Mouse (Mus musculus) limb, embryonic 14.5 days (tissue): ENCODE data around the gene Galr2. TPM values are rescaled to one million over a fixed set of nuclear protein-coding genes. Genes with fewer than 3 reads are reported as not detected.

Experiments used
- ATAC-seq: fragments of 200-750 bp; cut with Nextera tagmentation; 2 replicates; pipeline ENCODE4 v1.8.0; 2017; ENCODE audit warnings: low read depth, moderate number of reproducible peaks, moderate TSS enrichment; ENCODE audit not compliant: low FRiP score
- DNase-seq: peaks from one replicate; pipeline ENCODE4 v3.0.0-alpha.2; 2015; ENCODE audit warnings: low spot score
- H3K27ac ChIP-seq: fragments of 300-500 bp; sonication (generic); replicated peaks from 2 replicates; pipeline ENCODE4 v1.5.1; 2014; ENCODE audit warnings: low read depth, mild to moderate bottlenecking, low read length, moderate library complexity, mixed read lengths
- H3K27me3 ChIP-seq: fragments of 300-500 bp; sonication (generic); 2 replicates; pipeline ENCODE4 v1.6.1; 2014; ENCODE audit warnings: low read length, mixed read lengths; ENCODE audit not compliant: control insufficient read depth, insufficient read depth
- H3K36me3 ChIP-seq: fragments of 300-500 bp; sonication (generic); 2 replicates; pipeline ENCODE4 v1.6.1; 2014; ENCODE audit warnings: mild to moderate bottlenecking, low read length, moderate library complexity, mixed read lengths; ENCODE audit not compliant: control insufficient read depth, insufficient read depth
- H3K4me1 ChIP-seq: fragments of 300-500 bp; sonication (generic); 2 replicates; pipeline ENCODE4 v1.6.1; 2014; ENCODE audit warnings: antibody characterized with exemption, low read length, mixed read lengths; ENCODE audit not compliant: control insufficient read depth, insufficient read depth
- H3K4me2 ChIP-seq: fragments of 300-500 bp; sonication (generic); replicated peaks from 2 replicates; pipeline ENCODE4 v1.6.1; 2014; ENCODE audit warnings: low read depth, mild to moderate bottlenecking, low read length, moderate library complexity; ENCODE audit not compliant: severe bottlenecking
- H3K4me3 ChIP-seq: fragments of 300-500 bp; sonication (generic); replicated peaks from 2 replicates; pipeline ENCODE4 v1.5.1; 2014; ENCODE audit warnings: low read length
- H3K9ac ChIP-seq: fragments of 300-500 bp; sonication (generic); 2 replicates; pipeline ENCODE4 v1.6.1; 2014; ENCODE audit warnings: mild to moderate bottlenecking, low read depth, low read length, moderate library complexity; ENCODE audit not compliant: severe bottlenecking
- H3K9me3 ChIP-seq: fragments of 300-500 bp; sonication (generic); 2 replicates; pipeline ENCODE4 v1.6.1; 2016; ENCODE audit warnings: low read length; ENCODE audit not compliant: control insufficient read depth
- POLR2A ChIP-seq: fragments of 200-500 bp; IDR thresholded peaks from 2 replicates; pipeline ENCODE4 v1.8.0; 2012; ENCODE audit warnings: inconsistent platforms, mild to moderate bottlenecking, moderate library complexity, borderline replicate concordance; ENCODE audit not compliant: insufficient read depth, insufficient read length; ENCODE audit errors: extremely low read depth
- WGBS: fragments of 180-500 bp; shearing (Covaris S2); extraction: QIAGEN DNeasy Blood & Tissue Kit; methylation state at CpG from one replicate; pipeline ENCODE4 v1.1.7; 2014; 5-methylcytosine and 5-hydroxymethylcytosine counted together
- polyA plus RNA-seq, 2 experiments: library from polyadenylated mRNA; depleted of rRNA in 1 of 2; stranded (reverse) in 1 of 2; unstranded in 1 of 2; fragments of >200 nt; fragmentation: Nextera tagmentation in 1 of 2; extraction: Ambion mirVana in 1 of 2; gene quantifications; 2 replicates each; pipeline versions ENCODE4 v1.2.1 to v1.2.3; 2012 to 2014

The Galr2 gene
- polyA plus RNA-seq, 2 experiments: 0.24 to 0.37 TPM

- ATAC-seq (no peak), DNase-seq (no peak)
- Histone ChIP-seq H3K4me3 (no peak overlapping the region), H3K9ac (no peak overlapping the region), H3K4me2 (no peak overlapping the region), H3K4me1 (peaks cover 10% of the 10 kb centered on the region), H3K27me3 (no peaks in the 10 kb centered on the region), H3K9me3 (no peaks in the 10 kb centered on the region), H3K36me3 (peaks cover 21% of the 10 kb centered on the region), H3K27ac (no peak overlapping the region)
- 88% methylated on average over 12 of the region's 12 CpGs for WGBS
- no peak for TF ChIP-seq POLR2A
Observed at GRCm38 (mm10) chr11:116307762-116308531, 27.2 kb downstream of the Galr2 start.

DNA sequence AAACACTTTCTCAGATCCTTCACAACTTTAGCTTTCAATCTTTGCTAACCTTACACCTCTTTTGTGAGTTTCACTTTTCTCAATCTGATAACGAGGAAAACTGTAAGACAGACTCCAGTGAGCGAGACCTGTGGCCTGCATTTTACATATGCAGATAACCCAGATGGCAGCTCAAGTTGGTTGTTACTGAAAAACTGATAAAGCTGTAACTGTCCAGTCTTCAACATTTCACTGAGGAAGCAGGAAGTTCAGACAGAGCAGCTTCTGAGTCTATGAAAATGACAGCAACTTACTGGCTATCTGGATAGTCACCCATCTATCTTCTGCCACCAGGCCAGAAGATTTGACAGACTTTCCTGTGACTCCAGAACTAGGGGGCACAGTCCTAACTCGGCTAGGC is 28.9 kb downstream of the Galr2 start:
- Histone ChIP-seq H3K27me3 (no peaks in the 10 kb centered on the region), H3K4me3 (no peak overlapping the region), H3K4me1 (peaks cover 10% of the 10 kb centered on the region), H3K27ac (no peak overlapping the region), H3K36me3 (peaks cover 6% of the 10 kb centered on the region), H3K4me2 (no peak overlapping the region), H3K9me3 (no peaks in the 10 kb centered on the region), H3K9ac (no peak overlapping the region)
- 82% methylated on average over 3 of the region's 3 CpGs for WGBS
- ATAC-seq (no peak), DNase-seq (no peak)
- no peak for TF ChIP-seq POLR2A

DNA sequence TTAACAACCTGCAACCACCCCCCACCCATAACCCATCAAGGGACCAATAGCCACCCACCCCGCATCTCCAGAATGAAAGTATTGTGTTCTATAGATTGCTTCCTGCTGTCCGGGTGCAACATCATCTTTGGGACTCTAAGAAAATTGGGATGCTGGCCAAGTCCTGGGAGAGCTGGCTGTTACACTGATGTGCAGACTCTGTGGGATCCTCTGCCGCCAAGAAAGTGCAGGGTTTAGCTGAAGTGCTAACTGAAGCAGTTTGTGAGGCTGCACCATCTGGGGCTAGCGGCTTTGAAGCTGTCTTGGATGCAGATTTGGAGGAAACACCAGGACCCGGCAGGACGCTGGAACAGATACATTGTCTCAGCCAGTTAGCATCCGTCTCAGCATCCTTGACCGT is 30.4 kb downstream of the Galr2 start:
- Histone ChIP-seq H3K27me3 (no peaks in the 10 kb centered on the region), H3K9ac (no peak overlapping the region), H3K27ac (no peak overlapping the region), H3K4me3 (no peak overlapping the region), H3K9me3 (no peaks in the 10 kb centered on the region), H3K4me1 (0 out of 2 replicates have a peak, but pooled peaks cover 4% of the 10 kb centered on the region), H3K4me2 (no peak overlapping the region), H3K36me3 (no peaks in the 10 kb centered on the region)
- DNase-seq: peak; percentile 58
- no peak for ATAC-seq
- no peak for TF ChIP-seq POLR2A
- WGBS: 32% methylated on average over 8 of the region's 8 CpGs

DNA sequence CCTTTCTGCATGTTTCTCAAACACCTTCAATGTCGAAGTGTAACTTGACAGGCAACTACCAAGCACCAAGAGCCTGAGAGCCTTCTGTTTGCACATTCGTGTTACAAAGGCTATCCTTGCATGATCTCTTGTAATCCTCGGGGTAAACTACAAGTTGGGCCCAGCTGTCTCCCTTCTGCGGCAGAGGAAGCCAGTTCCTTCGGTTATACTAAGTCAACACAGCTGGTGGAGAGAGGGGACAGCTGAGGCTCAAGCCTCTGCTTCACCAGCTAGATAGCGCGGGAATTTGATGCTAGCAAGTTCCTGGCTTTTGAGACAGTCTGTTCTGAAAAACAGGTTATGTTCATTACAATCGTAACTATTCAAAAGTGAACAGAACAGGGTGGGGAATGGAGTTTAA is 31.6 kb downstream of the Galr2 start:
- ATAC-seq: peak; percentile 73; the same call in 1 of the 2 replicates
- no peaks in the 10 kb centered on the region for H3K27me3 ChIP-seq
- H3K4me2 ChIP-seq: no peak overlapping the region
- H3K27ac ChIP-seq: no peak overlapping the region
- no peak overlapping the region for H3K4me3 ChIP-seq
- peak; percentile 69 for DNase-seq
- H3K9ac ChIP-seq: no peak overlapping the region
- WGBS: 56% methylated on average over 8 of the region's 8 CpGs
- TF ChIP-seq POLR2A: no peak
- H3K9me3 ChIP-seq: no peaks in the 10 kb centered on the region
- no peaks in the 10 kb centered on the region for H3K4me1 ChIP-seq
- no peaks in the 10 kb centered on the region for H3K36me3 ChIP-seq

GRCm38 (mm10) chr11:116318719-116319659 is 38.2 kb downstream of the Galr2 start:
- Histone ChIP-seq H3K9ac (peak overlapping the region; percentile 74), H3K27me3 (no peaks in the 10 kb centered on the region), H3K27ac (no peak overlapping the region), H3K36me3 (no peaks in the 10 kb centered on the region), H3K4me2 (peak overlapping the region; percentile 99), H3K4me1 (peaks cover 3% of the 10 kb centered on the region), H3K9me3 (no peaks in the 10 kb centered on the region), H3K4me3 (peak overlapping the region; percentile 46)
- WGBS: 3% methylated on average over 37 of the region's 41 CpGs
- ATAC-seq (peak; percentile 84), DNase-seq (peak; percentile 80)
- TF ChIP-seq POLR2A: no peak
